Mouse (Mus musculus) layer of hippocampus, postnatal 10 days (tissue): ENCODE results near the gene Apoa4. TPM values are rescaled to one million over a fixed set of nuclear protein-coding genes. Genes with fewer than 3 reads are reported as not detected.
A peak's percentile ranks its signal among the peaks of the same experiment; 100 is the strongest.

Experiments
- DNase-seq, 2 experiments: peaks; one replicate each; pipeline ENCODE4 v3.0.0; 2021; ENCODE audit warnings: low spot score in 2 of 2
- total RNA-seq, 2 experiments: library from RNA; stranded (reverse); gene quantifications; 2 replicates each; pipeline ENCODE4 v1.2.3; 2021

Gene Apoa4
- total RNA-seq, 2 experiments from 2014 or later, result not detected

DNA sequence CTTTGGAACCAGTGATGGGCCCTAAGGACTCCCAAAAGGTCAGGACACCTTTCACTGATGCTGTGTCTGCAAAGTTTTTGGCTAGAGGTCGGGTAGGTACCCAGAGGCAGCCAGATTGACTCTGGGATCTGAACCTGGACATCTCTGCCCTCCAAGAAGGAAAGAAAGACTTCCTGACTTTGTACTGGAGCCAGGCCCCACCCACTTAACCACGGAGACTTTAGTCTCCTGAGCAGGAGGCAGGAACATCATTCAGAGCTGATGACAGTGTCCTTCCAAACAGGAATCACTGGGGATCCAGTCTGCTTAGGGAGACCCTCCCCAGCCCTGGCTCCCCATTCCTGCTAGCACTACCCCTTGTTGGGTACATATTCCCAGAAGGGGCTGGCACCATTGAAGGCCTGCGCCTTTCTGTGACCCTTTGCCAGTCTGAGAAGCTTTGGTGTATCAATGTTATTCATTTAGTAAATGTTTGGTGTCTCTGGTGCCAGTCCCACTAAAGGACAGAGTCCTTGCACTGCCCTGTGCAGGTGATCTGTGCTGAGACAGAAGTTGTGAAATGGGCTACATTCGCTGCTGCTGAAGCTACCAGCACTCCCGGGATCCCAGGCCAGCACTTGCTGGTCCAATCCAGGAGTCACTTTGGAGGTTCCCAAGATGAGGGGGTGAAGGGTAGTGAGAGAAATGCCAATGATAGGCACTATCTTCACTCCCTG lies 15.4 kb upstream of the Apoa4 start:
- DNase-seq, result no peak

DNA sequence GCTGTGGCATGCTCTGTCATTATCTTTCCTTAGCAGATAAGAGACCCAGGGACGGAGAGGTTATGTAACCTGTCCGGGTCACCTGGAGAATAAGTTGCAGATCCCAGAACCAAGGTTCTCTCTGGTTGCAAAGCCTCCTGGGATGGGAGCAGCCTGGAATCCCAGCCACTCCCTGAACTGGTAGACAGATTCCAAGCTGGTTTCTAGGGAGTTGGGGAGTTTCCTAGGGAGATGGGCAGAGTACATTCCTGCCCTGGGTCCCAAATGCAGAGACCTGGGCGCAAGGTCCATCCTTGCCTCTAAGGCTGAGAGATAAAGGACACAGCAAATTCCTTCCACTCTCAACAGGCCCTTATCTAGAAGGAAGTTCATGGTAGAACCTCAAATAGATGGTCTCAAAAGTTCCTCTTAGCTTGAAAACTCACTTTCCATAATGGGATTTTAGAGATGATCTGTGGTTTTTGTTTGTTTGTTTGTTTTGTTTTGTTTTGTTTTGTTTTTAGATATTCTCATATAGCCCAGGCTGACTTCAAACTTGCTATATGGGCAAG lies 13.4 kb upstream of the Apoa4 start:
- DNase-seq, result no peak

- no peak for DNase-seq
Observed at GRCm38 (mm10) chr9:46228491-46228890, 12.0 kb upstream of the Apoa4 start, which contains the start of gene Apoa1. Apoa1 (plus strand) TSS chr9:46228580.

DNA sequence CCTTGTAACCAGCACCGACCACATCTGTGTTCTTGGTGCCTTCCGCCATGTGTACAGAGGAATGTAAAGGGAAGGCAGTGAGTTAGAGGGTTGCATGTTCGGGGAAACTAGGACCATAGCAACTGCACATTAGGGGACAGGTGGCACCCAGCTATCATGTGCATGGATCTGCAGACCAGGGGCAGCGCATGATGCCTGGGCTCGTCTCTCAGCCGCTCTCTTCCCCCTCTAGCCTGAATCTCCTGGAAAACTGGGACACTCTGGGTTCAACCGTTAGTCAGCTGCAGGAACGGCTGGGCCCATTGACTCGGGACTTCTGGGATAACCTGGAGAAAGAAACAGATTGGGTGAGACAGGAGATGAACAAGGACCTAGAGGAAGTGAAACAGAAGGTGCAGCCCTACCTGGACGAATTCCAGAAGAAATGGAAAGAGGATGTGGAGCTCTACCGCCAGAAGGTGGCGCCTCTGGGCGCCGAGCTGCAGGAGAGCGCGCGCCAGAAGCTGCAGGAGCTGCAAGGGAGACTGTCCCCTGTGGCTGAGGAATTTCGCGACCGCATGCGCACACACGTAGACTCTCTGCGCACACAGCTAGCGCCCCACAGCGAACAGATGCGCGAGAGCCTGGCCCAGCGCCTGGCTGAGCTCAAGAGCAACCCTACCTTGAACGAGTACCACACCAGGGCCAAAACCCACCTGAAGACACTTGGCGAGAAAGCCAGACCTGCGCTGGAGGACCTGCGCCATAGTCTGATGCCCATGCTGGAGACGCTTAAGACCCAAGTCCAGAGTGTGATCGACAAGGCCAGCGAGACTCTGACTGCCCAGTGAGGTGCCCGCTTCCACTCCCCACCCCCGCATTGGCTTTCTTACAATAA lies 10.7 kb upstream of the Apoa4 start:
- DNase-seq, result peak; percentile 85 to 89

- DNase-seq, result no peak
Observed at GRCm38 (mm10) chr9:46230450-46230975, 10.0 kb upstream of the Apoa4 start.

GRCm38 (mm10) chr9:46235196-46235595 lies 5.3 kb upstream of the Apoa4 start:
- no peak for DNase-seq

DNA sequence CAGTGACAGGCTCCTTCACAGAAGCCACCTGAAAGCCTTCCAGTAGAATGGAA lies 5.1 kb upstream of the Apoa4 start, which contains the start of gene Apoc3:
TSS of gene Apoc3 (minus strand) at position 41 of the 53 bp plus-strand sequence.
- DNase-seq, result no peak

GRCm38 (mm10) chr9:46235649-46236048 lies 4.8 kb upstream of the Apoa4 start:
- no peak for DNase-seq

DNA sequence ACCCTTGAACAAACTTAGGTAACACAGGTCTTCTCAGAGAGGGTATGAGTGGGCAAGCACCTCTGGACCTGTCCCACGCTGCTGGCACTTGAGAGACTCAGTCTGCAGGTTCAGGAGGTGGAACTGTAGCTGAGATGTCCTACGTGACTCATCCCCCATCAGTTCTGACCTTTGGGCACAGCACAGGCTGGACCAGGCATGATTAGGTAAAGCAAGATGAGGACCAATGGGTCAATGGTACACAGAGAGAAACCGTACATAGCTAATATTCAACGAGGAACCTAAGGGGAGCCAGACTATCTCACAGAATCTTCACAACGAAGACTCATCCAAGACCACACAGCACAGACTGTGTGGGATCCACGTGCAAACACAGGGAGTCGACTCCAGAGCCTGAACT lies 1.6 kb upstream of the Apoa4 start:
- DNase-seq, result no peak

- no peak for DNase-seq
Observed at GRCm38 (mm10) chr9:46241818-46242217, 1.3 kb downstream of the Apoa4 start.

- no peak for DNase-seq
Observed at GRCm38 (mm10) chr9:46243122-46243521, 2.6 kb downstream of the Apoa4 start.

DNA sequence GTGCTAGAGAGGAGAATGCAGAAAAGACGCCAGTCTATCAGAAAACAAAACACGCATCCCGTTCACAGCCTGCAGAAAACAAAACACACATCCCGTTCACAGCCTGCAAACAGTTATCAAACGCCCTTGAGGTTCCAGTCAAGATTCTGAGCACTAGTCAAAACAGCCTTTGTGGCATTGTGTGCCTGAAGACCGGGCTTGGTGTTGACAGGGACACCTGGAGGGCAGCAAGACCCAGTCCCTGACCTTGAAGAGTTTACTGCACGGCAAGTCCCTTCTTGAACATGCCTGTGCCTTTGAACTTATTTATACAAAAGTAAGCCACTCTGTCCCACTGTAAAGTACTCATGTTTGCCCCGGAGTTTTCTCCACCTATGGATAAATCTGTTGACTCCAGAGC lies 3.1 kb downstream of the Apoa4 start:
- no peak for DNase-seq

DNA sequence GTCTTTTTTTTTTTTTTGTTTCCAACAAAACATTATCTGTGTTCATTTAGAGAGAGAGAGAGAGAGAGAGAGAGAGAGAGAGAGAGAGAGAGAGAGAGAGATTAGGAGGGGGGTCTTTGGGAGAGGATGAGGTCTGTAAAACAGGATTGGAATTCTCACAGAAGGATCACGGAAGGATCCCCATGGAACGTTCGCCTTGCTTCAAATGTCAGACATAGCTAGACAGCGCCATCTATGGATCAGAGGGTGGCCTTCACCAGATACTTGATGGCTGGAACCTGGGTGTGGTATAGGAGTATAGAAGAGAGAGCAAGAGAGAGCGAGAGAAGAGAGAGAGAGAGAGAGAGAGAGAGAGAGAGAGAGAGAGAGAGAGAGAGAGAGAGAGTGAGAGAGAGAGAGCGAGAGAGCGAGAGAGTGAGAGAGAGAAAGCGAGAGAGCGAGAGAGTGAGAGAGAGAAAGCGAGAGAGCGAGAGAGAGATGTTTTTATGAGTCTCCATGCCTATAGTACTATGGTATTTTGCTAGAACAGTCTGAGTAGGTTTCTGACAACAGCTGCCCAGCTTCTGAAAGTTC lies 6.3 kb downstream of the Apoa4 start:
- DNase-seq, result peak; percentile 70 to 79

GRCm38 (mm10) chr9:46256177-46256576 lies 15.7 kb downstream of the Apoa4 start:
- no peak for DNase-seq

DNA sequence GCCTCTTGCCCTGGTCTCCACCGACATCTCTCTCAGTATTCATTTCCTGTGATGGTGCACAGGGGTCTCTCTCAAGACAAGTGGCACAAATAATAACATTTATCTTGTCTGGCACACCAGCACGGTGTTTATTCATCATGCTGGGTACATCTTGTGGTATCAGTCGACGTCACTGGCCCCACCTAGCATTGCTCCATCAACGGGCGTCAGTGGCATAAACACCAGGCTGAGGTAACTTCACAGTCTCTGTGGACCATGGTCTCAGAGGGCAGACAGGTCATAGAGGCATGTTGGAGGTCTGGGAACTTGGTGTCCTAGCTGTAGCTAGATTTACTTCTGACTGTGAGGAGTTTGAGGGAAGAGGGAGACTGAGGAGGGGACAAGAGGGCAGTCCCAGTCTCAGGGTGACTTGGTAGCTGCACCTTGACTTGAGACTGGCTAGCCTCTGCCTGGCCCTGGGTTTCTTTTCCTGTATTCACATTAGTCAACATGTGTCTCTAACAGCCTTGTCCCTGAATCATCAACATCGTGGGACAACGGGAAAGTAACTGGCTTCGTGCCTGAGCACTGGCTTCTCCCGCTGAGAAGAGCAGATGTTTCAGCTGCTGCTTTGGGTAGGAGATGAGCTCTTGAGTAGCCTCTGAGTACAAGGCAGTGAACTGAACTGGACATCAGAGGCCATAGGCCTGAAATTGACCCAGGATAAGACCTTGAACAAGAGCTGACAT lies 16.3 kb downstream of the Apoa4 start:
- no peak for DNase-seq

- DNase-seq, result no peak
Observed at GRCm38 (mm10) chr9:46257546-46257945, 17.1 kb downstream of the Apoa4 start.

DNA sequence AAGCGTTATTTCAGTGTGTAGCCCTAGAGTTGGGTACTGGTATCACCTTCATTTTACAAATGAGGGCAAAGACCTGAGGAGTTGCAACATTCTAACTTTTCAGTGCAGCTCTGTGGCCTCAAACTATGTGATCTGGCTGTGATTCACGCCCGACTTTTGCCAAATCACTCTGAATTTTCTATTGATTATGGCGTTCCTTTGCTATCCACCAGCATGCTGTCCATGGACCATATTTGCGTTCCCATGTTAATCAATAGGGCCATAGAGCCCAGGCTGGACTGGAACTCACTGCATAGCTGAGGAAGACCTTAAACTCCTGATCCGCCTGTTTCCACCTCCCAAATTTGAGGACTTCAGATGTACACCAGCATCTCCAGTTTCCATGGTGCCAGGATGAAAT lies 18.6 kb downstream of the Apoa4 start:
- no peak for DNase-seq

DNA sequence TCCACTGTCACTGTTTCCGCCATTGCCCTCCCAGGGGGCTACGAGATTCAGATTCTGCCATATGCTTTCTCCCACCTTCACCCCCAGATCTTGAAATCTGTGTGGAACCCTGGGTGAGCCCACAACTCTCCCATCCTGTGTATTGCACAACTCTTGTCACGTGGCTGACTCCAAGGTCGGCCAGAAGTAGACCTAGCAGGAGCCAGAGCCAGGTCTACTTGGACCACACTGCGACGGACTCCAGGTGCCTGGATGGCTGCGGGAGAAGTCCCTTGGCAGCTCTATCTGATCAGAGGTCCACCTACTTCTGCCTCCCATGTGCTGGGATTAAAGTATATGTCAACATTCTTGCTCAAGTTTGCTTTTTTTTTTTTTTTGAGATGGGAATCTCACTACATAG lies 20.6 kb downstream of the Apoa4 start:
- DNase-seq, result no peak

DNA sequence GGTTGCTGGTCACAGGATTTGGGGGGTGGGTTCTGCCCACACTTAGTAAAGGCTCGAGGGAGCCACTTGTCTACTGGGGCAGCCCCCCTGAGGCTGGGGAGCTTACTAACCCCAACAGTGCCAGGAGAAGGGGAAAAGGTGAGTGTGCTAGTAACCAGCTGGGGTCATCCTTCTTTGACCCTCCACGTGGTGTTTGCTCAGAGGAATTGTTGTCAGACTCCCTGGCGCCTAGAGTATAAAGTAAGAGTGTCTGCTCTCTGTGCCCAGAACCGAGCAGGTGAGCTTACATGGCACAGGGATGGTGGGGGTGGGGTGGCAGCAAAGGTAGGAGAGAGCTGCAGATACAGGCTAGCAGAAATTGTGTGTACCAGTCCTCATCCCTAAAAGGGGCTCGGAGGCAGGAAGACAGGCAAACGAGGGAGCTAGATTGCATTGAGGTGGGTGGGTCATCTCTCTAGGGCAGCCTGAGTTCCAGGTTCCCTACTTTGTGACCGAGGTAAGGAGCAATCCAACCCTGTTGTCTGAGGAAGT lies 27.9 kb downstream of the Apoa4 start, which contains the start of gene Apoa5:
TSS of gene Apoa5 (plus strand) at position 291 of the 531 bp plus-strand sequence.
- DNase-seq, result no peak

- no peak for DNase-seq
Observed at GRCm38 (mm10) chr9:46269125-46269524, 28.6 kb downstream of the Apoa4 start.

DNA sequence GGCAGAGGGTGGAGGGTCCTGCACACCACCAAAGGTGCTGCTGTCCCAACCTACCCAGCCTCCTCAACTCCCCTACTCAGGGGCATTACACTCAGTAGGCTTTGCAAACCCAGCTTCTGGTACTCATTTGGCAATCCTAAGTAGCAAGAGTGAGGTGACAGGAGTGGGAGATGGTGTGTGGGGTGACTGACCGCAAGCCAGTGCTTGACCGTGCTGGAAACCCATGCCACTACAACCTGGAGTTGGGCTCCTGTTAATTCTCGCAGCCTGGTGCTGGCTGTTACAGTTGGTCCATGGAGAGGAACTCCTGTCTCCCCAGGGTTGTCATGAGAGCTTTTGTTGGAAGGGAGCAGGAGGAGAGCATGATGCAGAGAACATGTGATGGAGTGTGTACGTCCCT lies 30.3 kb downstream of the Apoa4 start:
- no peak for DNase-seq
